Mouse (Mus musculus) liver, embryonic 15.5 days (tissue): ENCODE measurements around the gene Trpc5. TPM values are rescaled to one million over a fixed set of nuclear protein-coding genes. Genes with fewer than 3 reads are reported as not detected.

Experiments
- ATAC-seq: fragments of 200-750 bp; cut with Nextera tagmentation; 2 replicates; pipeline ENCODE4 v1.8.0; 2017; ENCODE audit warnings: moderate number of reproducible peaks, mild to moderate bottlenecking, moderate library complexity; ENCODE audit not compliant: insufficient read depth
- H3K27ac ChIP-seq: fragments of 300-500 bp; sonication (generic); replicated peaks from 2 replicates; pipeline ENCODE4 v1.5.1; 2015; ENCODE audit warnings: mild to moderate bottlenecking, inconsistent platforms
- H3K27me3 ChIP-seq: fragments of 300-500 bp; sonication (generic); 2 replicates; pipeline ENCODE4 v1.6.1; 2015; ENCODE audit warnings: mild to moderate bottlenecking, inconsistent platforms
- H3K36me3 ChIP-seq: fragments of 300-500 bp; sonication (generic); replicated peaks from 2 replicates; pipeline ENCODE4 v1.6.1; 2015; ENCODE audit warnings: moderate library complexity, mild to moderate bottlenecking, inconsistent platforms
- H3K4me1 ChIP-seq: fragments of 300-500 bp; sonication (generic); replicated peaks from 2 replicates; pipeline ENCODE4 v1.6.1; 2015; ENCODE audit warnings: inconsistent platforms
- H3K4me2 ChIP-seq: fragments of 300-500 bp; sonication (generic); 2 replicates; pipeline ENCODE4 v1.6.1; 2015; ENCODE audit warnings: moderate library complexity, mild to moderate bottlenecking, inconsistent platforms
- H3K4me3 ChIP-seq: fragments of 300-500 bp; sonication (generic); replicated peaks from 2 replicates; pipeline ENCODE4 v1.5.1; 2015; ENCODE audit warnings: mild to moderate bottlenecking, inconsistent platforms
- H3K9ac ChIP-seq: fragments of 300-500 bp; sonication (generic); 2 replicates; pipeline ENCODE4 v1.6.1; 2015; ENCODE audit warnings: moderate library complexity, mild to moderate bottlenecking, inconsistent platforms
- H3K9me3 ChIP-seq: fragments of 300-500 bp; sonication (generic); replicated peaks from 2 replicates; pipeline ENCODE4 v1.6.1; 2016; ENCODE audit warnings: inconsistent platforms
- WGBS: fragments of 180-500 bp; shearing (Covaris S2); methylation state at CpG from one replicate; pipeline ENCODE4 v1.1.7; 2015; ENCODE audit warnings: mixed read lengths; ENCODE audit not compliant: insufficient replicate concordance; 5-methylcytosine and 5-hydroxymethylcytosine counted together
- polyA plus RNA-seq: library from polyadenylated mRNA; unstranded; fragments of >200 nt; fragmentation: Nextera tagmentation; extraction: Ambion mirVana; gene quantifications from 2 replicates; pipeline ENCODE4 v1.2.1, GENCODE M21; 2015

Gene Trpc5
- polyA plus RNA-seq, 1 experiment from 2014 or later, result 0.07 TPM

DNA sequence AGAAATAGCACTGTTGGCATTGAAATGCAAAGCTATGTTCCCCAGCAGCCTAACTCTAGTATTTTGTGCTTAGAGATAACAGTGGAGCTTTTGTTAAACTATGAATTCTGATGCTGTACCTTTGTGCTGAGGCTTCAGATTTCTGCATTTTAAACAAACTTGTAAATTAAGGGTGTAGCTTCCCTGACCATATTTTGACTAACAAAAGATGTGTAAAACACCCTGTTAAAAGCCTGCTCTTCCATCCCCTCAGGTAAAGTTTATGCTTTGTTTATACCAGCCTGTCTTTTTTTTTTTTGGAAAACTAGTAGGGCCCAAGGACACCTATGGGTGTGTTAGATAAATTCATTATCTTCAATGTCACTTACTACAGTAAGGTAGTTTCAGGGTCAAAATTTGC lies 350.0 kb downstream of the Trpc5 start:
- no peak overlapping the region for H3K4me2 ChIP-seq
- no peaks in the 10 kb centered on the region for H3K9me3 ChIP-seq
- no peak for ATAC-seq
- H3K27me3 ChIP-seq, result no peaks in the 10 kb centered on the region
- no peaks in the 10 kb centered on the region for H3K36me3 ChIP-seq
- no peaks in the 10 kb centered on the region for H3K4me1 ChIP-seq
- H3K4me3 ChIP-seq, result no peak overlapping the region
- H3K9ac ChIP-seq, result no peak overlapping the region
- no peak overlapping the region for H3K27ac ChIP-seq

DNA sequence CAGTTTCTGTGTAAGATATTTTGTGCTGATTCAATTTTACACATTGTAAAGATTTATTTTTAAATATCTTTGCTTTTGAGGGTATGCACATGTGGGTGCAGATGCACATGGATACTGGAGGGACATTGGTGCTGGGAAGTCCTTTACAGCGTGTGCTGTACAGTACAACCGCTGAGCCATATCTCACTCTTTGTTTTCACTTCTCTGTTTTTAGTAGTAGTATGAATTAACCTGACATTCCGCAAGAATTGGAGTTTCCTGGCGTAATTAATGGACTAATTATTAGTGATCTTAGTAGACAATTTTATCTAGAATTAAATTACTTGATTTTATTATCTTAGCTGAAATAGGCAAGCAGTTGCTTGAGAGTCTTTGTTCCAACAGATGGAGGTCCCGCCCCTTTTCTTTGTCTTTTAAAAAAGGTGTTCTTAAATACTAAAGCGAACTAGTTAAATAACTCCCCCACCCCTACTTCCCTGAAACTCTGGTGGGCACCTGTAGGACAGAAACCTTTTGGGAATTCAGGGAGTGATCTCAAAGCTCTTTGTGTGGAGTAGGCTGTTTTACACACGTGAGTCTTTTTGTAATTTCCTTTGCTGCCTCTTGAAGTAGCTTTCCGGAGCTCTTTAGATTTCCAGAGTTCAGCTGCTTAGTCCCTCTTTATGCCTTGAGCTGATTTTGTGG lies 352.5 kb downstream of the Trpc5 start:
- Histone ChIP-seq H3K9me3 (no peaks in the 10 kb centered on the region), H3K4me1 (no peaks in the 10 kb centered on the region), H3K4me2 (no peak overlapping the region), H3K27ac (no peak overlapping the region), H3K36me3 (no peaks in the 10 kb centered on the region), H3K9ac (no peak overlapping the region), H3K4me3 (no peak overlapping the region), H3K27me3 (no peaks in the 10 kb centered on the region)
- ATAC-seq, result no peak
- 63% methylated on average over 8 of the region's 8 CpGs for WGBS

Other genes with a start within 250 kb of the Trpc5 start
- gene Trpc5os, start 231.6 kb downstream of the Trpc5 start, polyA plus RNA-seq, result not detected in 2 replicates
- 0.55 and 0.69 TPM in 2 replicates for gene Rtl4, start 727 bp upstream of the Trpc5 start, polyA plus RNA-seq